Mouse (Mus musculus): ENCODE data around the gene Ppp1r14d.

GRCm38 (mm10) chr2:119177384-119177939, 52.2 kb downstream of the Ppp1r14d start:
- TF ChIP-seq CTCF (IDR thresholded peaks at IDR 0.05; ENCODE audit: extremely low read depth, insufficient read depth, low read length) (no peak), POLR2A (IDR thresholded peaks at IDR 0.05; ENCODE audit: extremely low read depth, insufficient read depth, low read length) (no peak)
